Mouse (Mus musculus) embryo, embryonic 10.5 days (tissue): ENCODE measurements around the gene Ptprd.

Experiments used
- DNase-seq: peaks from one replicate; pipeline ENCODE4 v3.0.0-alpha.2; 2015; ENCODE audit warnings: low spot score

Ptprd gene

GRCm38 (mm10) chr4:75953349-75954060 lies 2258.3 kb downstream of the Ptprd start:
- DNase-seq: no peak

DNA sequence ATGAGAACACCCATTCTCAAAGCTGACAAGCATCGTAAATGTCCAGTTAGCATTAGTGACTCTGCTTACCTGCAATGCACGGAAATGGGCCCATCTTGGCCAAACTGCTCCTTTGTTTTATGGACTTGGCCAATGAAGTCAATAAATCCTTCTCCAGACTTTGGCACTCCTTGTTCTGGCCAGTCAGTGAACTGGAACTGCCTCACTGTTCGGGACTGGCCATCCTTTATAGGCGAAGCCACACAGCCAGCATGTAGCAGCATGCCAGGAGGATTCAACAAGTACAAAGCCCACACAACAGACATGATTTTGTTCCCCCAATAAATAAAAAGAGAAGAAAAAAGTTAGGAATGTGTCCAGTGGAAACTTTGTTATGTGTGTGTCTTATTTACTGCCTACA lies 2261.2 kb downstream of the Ptprd start:
- DNase-seq: no peak

GRCm38 (mm10) chr4:75894871-75895270 lies 2316.9 kb downstream of the Ptprd start:
- peak; percentile 5 for DNase-seq
